Mouse (Mus musculus): ENCODE measurements at regions not wholly inside any gene's neighbourhood (a gene's known extent, or its start where the extent isn't known, plus 50 kb on each side); places are given as distances from the start of the nearest gene placed in this dataset.
A peak's percentile ranks its signal among the peaks of the same experiment; 100 is the strongest.

DNA sequence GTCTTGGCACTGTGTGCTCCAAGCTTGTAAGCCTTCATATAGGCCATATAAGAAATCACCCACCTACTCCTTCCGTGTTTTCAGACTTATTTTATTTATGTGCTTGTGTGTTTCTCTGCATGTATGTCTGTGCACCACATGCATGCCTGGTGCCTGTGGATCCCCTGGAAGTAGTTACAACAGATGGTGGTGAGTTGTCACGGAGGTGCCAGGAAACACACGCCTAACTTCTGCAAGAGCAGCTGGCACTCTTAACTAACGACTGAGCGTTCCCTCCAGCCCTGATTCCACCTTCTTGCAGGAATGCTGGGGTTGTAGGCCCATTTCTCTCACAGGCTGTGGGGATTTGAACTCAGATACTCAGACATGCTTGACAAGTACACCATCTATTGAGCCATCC, 80.6 kb upstream of the Sulf2 start:
- no peak for DNase-seq
- Histone ChIP-seq H3K4me1 (ENCODE audit: control insufficient read depth, insufficient read depth, low read length) (peaks cover 6% of the 10 kb centered on the region; the same call in 1 of the 2 replicates), H3K4me3 (replicated peaks; ENCODE audit: extremely low read depth, low read depth, low read length) (no peak overlapping the region)
- 84% methylated on average over 5 of the region's 5 CpGs for WGBS
- TF ChIP-seq CTCF (IDR thresholded peaks at IDR 0.05; ENCODE audit: insufficient read depth, low read length) (no peak), POLR2A (IDR thresholded peaks at IDR 0.05; ENCODE audit: borderline replicate concordance, extremely low read depth, low read depth, low read length) (no peak)

DNA sequence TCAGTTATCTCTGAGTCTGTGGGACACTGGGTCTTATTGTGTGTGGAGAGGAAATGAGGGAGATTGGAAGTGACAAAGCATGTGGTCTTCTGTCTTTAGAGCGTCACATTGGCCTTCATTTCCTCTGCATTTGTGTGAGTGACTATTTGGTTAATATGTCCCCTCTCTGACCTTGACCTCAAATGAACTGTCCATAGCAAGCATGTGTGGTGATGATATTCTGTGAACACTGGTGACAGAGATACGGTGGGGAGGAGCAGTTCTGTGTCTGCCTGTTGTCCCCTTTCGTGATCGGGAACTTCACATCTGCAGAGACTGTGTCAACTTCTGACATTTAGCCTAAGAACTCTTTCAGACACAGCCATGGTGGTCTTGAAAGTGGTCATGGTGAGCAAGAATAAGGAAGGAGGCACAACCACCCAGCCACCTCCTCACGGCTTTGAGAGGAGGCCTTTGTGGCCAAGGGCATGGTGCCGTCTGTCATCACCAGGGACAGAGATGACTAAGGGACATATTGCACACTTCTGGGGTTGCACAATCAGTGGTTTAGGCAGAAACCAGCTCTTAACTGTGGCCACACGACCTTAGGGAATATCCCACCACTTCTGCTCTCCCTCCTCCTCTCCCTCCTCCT, 79.2 kb upstream of the Sulf2 start:
- H3K4me1 ChIP-seq (ENCODE audit: control insufficient read depth, insufficient read depth, low read length), result peaks cover 6% of the 10 kb centered on the region; the same call in 1 of the 2 replicates
- WGBS, result 68% methylated on average over 7 of the region's 7 CpGs
- DNase-seq, result peak; percentile 13
- no peak overlapping the region for H3K4me3 ChIP-seq (replicated peaks; ENCODE audit: extremely low read depth, low read depth, low read length)
- TF ChIP-seq POLR2A (IDR thresholded peaks at IDR 0.05; ENCODE audit: borderline replicate concordance, extremely low read depth, low read depth, low read length), result no peak
- TF ChIP-seq CTCF (IDR thresholded peaks at IDR 0.05; ENCODE audit: insufficient read depth, low read length), result no peak

DNA sequence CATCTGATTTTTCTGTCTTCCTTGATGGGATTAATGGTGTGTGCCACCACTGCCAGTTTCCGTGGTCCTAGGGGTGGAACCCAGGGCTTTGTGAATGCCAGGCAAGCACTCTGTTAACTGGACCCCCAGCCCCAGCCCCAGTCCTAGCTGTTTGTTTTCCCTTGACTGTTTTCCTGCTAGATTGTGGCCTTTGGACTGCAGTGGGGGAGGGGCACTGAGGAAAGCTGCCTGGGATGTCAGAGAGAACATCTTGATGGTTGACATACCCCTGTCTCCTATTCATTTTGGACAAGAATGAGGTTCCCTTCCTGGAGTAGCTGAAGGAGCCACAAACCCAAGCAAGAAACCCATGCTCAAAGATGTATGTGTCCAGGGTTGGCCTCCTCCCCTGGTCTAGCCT, 77.8 kb upstream of the Sulf2 start:
- 91% methylated on average over 1 of the region's 1 CpGs for WGBS
- no peak for DNase-seq
- Histone ChIP-seq H3K4me3 (replicated peaks; ENCODE audit: extremely low read depth, low read depth, low read length) (no peak overlapping the region), H3K4me1 (ENCODE audit: control insufficient read depth, insufficient read depth, low read length) (peaks cover 4% of the 10 kb centered on the region; the same call in 1 of the 2 replicates)
- TF ChIP-seq CTCF (IDR thresholded peaks at IDR 0.05; ENCODE audit: insufficient read depth, low read length), result no peak
- TF ChIP-seq POLR2A (IDR thresholded peaks at IDR 0.05; ENCODE audit: borderline replicate concordance, extremely low read depth, low read depth, low read length), result no peak

DNA sequence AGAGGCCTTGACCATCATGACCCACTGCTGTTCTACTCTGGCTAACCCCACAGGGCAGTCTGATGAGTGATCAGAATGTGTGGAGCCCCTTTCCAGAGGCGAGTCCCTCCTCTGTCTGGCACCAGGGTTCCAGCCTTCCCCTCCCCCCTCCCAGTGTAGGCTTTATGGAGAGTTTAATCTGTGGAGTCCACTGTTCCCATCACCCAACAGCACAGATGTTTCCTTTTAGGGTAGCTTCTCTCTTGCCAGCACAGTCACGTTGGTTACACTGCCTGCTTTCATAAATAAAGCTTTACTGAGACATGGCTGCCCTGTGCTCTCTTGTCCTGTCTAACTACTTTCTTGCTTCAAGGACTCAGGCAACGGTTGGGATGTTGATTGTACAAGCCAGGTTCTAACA, 76.9 kb upstream of the Sulf2 start:
- Histone ChIP-seq H3K4me3 (replicated peaks; ENCODE audit: extremely low read depth, low read depth, low read length) (no peak overlapping the region), H3K4me1 (ENCODE audit: control insufficient read depth, insufficient read depth, low read length) (peaks cover 3% of the 10 kb centered on the region; the same call in 1 of the 2 replicates)
- TF ChIP-seq CTCF (IDR thresholded peaks at IDR 0.05; ENCODE audit: insufficient read depth, low read length) (no peak), POLR2A (IDR thresholded peaks at IDR 0.05; ENCODE audit: borderline replicate concordance, extremely low read depth, low read depth, low read length) (no peak)
- DNase-seq, result no peak
- 41% methylated on average over 3 of the region's 3 CpGs for WGBS

DNA sequence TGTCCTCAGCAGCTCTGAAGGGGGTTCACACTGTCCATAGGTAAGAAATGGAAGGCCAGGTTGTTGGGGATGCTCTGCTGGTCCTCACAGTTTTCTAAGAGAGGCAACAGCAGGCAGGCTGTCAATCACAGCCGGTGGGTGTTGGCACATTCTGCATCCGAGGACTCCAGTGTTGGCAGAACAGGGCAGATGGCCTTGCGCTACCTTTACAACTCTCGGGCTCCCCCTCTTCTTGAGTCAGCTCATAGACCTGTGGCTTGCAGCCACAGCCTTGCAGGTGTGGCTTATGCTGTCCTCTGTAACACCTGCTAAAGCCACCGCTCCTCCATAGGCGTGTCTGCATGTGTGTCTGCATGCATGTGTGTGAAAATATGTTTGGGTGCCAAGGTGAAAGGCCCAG, 75.2 kb upstream of the Sulf2 start:
- DNase-seq, result no peak
- WGBS, result 83% methylated on average over 6 of the region's 6 CpGs
- Histone ChIP-seq H3K4me3 (replicated peaks; ENCODE audit: extremely low read depth, low read depth, low read length) (no peak overlapping the region), H3K4me1 (ENCODE audit: control insufficient read depth, insufficient read depth, low read length) (peaks cover under 1% of the 10 kb centered on the region; the same call in 1 of the 2 replicates)
- TF ChIP-seq POLR2A (IDR thresholded peaks at IDR 0.05; ENCODE audit: borderline replicate concordance, extremely low read depth, low read depth, low read length) (no peak), CTCF (IDR thresholded peaks at IDR 0.05; ENCODE audit: insufficient read depth, low read length) (no peak)

DNA sequence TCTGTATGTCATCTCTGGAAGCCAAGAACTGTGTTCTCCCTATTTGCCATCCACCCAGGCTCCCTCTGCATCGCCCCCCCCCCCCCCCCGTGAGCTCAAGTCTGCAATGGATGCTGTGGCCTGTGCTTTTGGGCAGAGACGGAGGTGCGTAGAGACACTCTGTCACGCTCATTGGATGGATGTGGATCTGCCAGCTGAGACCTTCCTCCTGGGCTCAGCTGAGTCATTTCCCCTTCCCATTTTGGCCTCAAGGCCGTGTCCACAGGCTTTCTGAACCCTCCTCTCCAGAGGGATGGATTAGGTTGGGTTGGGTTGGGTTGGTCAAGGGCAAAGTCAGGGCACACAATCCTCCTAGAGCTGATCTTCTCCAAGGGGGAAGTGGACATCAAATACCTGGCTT, 72.9 kb upstream of the Sulf2 start:
- no peak for TF ChIP-seq POLR2A (IDR thresholded peaks at IDR 0.05; ENCODE audit: borderline replicate concordance, extremely low read depth, low read depth, low read length)
- TF ChIP-seq CTCF (IDR thresholded peaks at IDR 0.05; ENCODE audit: insufficient read depth, low read length), result no peak
- 74% methylated on average over 6 of the region's 6 CpGs for WGBS
- H3K4me3 ChIP-seq (replicated peaks; ENCODE audit: extremely low read depth, low read depth, low read length), result no peak overlapping the region
- no peak for DNase-seq
- no peaks in the 10 kb centered on the region for H3K4me1 ChIP-seq (ENCODE audit: control insufficient read depth, insufficient read depth, low read length)

DNA sequence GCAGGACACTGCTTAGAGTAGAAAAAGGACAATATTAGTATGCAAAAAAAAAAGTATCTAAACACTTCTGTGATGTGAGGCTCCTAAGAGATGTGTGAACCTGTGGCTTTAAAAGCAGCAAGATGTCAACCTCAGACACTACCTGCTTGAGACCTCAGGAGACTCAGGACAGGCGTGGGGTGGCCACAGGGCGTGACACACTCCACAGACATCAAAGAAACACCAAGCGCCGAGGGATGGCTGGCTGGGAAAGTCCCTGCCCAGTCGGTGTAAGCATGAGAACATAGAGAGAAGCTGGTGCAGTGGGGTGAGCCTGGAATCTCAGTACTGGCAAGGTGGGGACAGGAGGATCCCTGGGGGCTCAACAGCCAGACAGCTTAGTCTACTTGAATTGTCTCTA, 72.0 kb upstream of the Sulf2 start:
- 68% methylated on average over 5 of the region's 5 CpGs for WGBS
- H3K4me3 ChIP-seq (replicated peaks; ENCODE audit: extremely low read depth, low read depth, low read length), result no peak overlapping the region
- DNase-seq, result no peak
- no peak for TF ChIP-seq CTCF (IDR thresholded peaks at IDR 0.05; ENCODE audit: insufficient read depth, low read length)
- TF ChIP-seq POLR2A (IDR thresholded peaks at IDR 0.05; ENCODE audit: borderline replicate concordance, extremely low read depth, low read depth, low read length), result no peak
- H3K4me1 ChIP-seq (ENCODE audit: control insufficient read depth, insufficient read depth, low read length), result no peaks in the 10 kb centered on the region

DNA sequence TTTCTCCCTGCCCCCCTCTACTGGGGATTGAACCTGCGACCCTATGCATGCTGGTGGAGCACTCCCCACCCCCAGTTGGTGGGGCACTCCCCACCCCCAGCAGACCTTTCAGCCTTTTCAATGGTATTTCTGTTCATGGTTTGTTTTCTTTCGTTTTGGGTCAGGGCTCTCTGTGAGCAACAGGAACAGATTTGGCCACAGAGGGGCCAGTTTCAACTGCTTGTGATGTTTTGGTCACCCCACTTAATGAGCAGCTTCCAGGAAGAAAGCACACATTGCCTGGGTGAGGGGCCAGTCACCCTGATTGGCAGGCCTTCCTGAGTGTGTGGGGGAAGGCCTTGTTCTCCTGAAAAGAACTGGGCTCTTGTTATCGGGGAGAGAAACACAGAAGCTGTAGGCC, 71.5 kb upstream of the Sulf2 start:
- Histone ChIP-seq H3K4me1 (ENCODE audit: control insufficient read depth, insufficient read depth, low read length) (no peaks in the 10 kb centered on the region), H3K4me3 (replicated peaks; ENCODE audit: extremely low read depth, low read depth, low read length) (no peak overlapping the region)
- 47% methylated on average over 3 of the region's 3 CpGs for WGBS
- TF ChIP-seq CTCF (IDR thresholded peaks at IDR 0.05; ENCODE audit: insufficient read depth, low read length), result no peak
- no peak for TF ChIP-seq POLR2A (IDR thresholded peaks at IDR 0.05; ENCODE audit: borderline replicate concordance, extremely low read depth, low read depth, low read length)
- DNase-seq, result no peak

DNA sequence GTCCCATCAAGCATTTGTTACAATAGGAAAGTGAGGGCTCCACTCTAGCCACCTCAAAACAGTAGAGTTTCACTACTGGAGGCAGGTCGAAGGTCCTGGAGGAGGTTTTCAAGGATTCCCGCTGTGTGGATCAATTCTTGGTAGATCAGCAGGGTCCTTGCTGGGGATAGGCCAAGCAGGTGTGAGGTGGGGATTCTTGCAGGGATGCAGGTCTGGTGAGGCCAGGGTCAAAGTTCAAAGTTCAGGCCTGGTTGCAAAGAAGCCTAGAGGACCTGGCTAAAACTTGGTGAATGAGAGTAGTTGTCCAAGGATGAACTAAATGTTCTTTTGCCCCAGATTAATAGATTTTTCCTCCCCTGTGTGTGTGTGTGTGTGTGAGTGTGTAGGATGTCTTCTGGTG, 70.9 kb upstream of the Sulf2 start:
- 99% methylated on average over 2 of the region's 2 CpGs for WGBS
- DNase-seq, result no peak
- Histone ChIP-seq H3K4me3 (replicated peaks; ENCODE audit: extremely low read depth, low read depth, low read length) (no peak overlapping the region), H3K4me1 (ENCODE audit: control insufficient read depth, insufficient read depth, low read length) (no peaks in the 10 kb centered on the region)
- TF ChIP-seq POLR2A (IDR thresholded peaks at IDR 0.05; ENCODE audit: borderline replicate concordance, extremely low read depth, low read depth, low read length) (no peak), CTCF (IDR thresholded peaks at IDR 0.05; ENCODE audit: insufficient read depth, low read length) (no peak)

DNA sequence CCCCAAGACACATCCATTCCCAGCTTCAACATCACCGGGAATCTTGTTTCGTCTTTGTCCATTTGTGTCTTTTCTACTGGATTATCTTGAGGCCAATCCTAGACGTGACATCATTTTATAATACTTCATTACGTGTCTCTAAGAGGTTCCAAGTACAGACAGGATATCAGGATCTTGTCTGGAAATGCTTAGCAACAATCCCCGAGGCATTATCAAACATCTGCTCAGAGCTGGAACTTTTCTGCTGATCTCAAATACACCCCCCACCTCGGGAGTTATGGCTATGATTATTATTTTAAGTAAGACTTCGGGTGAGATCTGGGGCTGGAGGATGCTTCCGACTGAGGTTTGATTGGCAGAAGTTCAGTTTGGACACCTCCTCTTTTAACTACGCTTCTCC, 69.9 kb upstream of the Sulf2 start:
- Histone ChIP-seq H3K4me3 (replicated peaks; ENCODE audit: extremely low read depth, low read depth, low read length) (no peak overlapping the region), H3K4me1 (ENCODE audit: control insufficient read depth, insufficient read depth, low read length) (no peaks in the 10 kb centered on the region)
- no peak for DNase-seq
- TF ChIP-seq CTCF (IDR thresholded peaks at IDR 0.05; ENCODE audit: insufficient read depth, low read length) (no peak), POLR2A (IDR thresholded peaks at IDR 0.05; ENCODE audit: borderline replicate concordance, extremely low read depth, low read depth, low read length) (no peak)
- WGBS, result 69% methylated on average over 9 of the region's 9 CpGs
